Mouse (Mus musculus) layer of hippocampus, postnatal 14 days (tissue): ENCODE measurements around the gene Dapk3. TPM values are rescaled to one million over a fixed set of nuclear protein-coding genes. Genes with fewer than 3 reads are reported as not detected.
"Not testable (repeated sequence)": the region's sequence is repeated elsewhere in the genome, so short reads cannot be mapped to it uniquely, and the experiment has no call there.

Experiments
- DNase-seq, 2 experiments: peaks; one replicate each; pipeline ENCODE4 v3.0.0; 2021 to 2022; ENCODE audit warnings: low spot score in 2 of 2, mixed read lengths in 1 of 2
- total RNA-seq, 2 experiments: library from RNA; stranded (reverse); gene quantifications; 2 replicates each; pipeline ENCODE4 v1.2.3; 2021

Gene Dapk3
- total RNA-seq, 2 experiments from 2014 or later = 59.7 to 60.4 TPM

- no peak for DNase-seq
These were observed 16.2 kb downstream of the Dapk3 start for GRCm38 (mm10) chr10:81198990-81199389.

GRCm38 (mm10) chr10:81200141-81200540, 17.3 kb downstream of the Dapk3 start:
- no peak for DNase-seq

GRCm38 (mm10) chr10:81200605-81201287, 17.9 kb downstream of the Dapk3 start:
- DNase-seq = no peak

- DNase-seq = no peak
These were observed 19.3 kb downstream of the Dapk3 start, which contains the start of gene Nmrk2 for GRCm38 (mm10) chr10:81201807-81202758. Gene Nmrk2, minus strand, starts transcription at chr10:81202051.

GRCm38 (mm10) chr10:81202978-81203720, 20.3 kb downstream of the Dapk3 start:
- DNase-seq = no peak

GRCm38 (mm10) chr10:81204137-81204536, 21.3 kb downstream of the Dapk3 start:
- no peak for DNase-seq

- no peak for DNase-seq
These were observed 27.3 kb downstream of the Dapk3 start for GRCm38 (mm10) chr10:81210154-81210553.

- DNase-seq = no peak
These were observed 33.5 kb downstream of the Dapk3 start for GRCm38 (mm10) chr10:81216260-81216659.

GRCm38 (mm10) chr10:81216810-81217209, 34.0 kb downstream of the Dapk3 start:
- DNase-seq = no peak

- not testable (repeated sequence) for DNase-seq
These were observed 34.5 kb downstream of the Dapk3 start for GRCm38 (mm10) chr10:81217267-81217666.

- DNase-seq = no peak
These were observed 35.2 kb downstream of the Dapk3 start for GRCm38 (mm10) chr10:81217964-81218363.

GRCm38 (mm10) chr10:81221402-81222015, 38.7 kb downstream of the Dapk3 start:
- DNase-seq = no peak

GRCm38 (mm10) chr10:81223731-81224130, 40.9 kb downstream of the Dapk3 start:
- not testable (repeated sequence) for DNase-seq

- DNase-seq = no peak
These were observed 47.1 kb downstream of the Dapk3 start for GRCm38 (mm10) chr10:81229735-81230437.

GRCm38 (mm10) chr10:81230438-81231332, 47.9 kb downstream of the Dapk3 start, which contains the start of gene Atcay:
Gene Atcay, minus strand, starts transcription at chr10:81230833.
- DNase-seq = peak; percentile 77 to 89

GRCm38 (mm10) chr10:81231436-81231835, 48.6 kb downstream of the Dapk3 start:
- no peak for DNase-seq

GRCm38 (mm10) chr10:81232580-81233225, 49.9 kb downstream of the Dapk3 start, which contains the start of gene Zfr2:
Gene Zfr2, plus strand, starts transcription at chr10:81233155.
- DNase-seq = peak; percentile 90 to 93

- DNase-seq = no peak
These were observed 50.4 kb downstream of the Dapk3 start for GRCm38 (mm10) chr10:81233226-81233585.

- DNase-seq = no peak
These were observed 51.4 kb downstream of the Dapk3 start for GRCm38 (mm10) chr10:81234206-81234605.
